Mouse (Mus musculus) E14TG2a.4 (cell line): ENCODE measurements at regions not wholly inside any gene's neighbourhood (a gene's known extent, or its start where the extent isn't known, plus 50 kb on each side); places are given as distances from the start of the nearest gene placed in this dataset.

Experiments used
- H3K27me3 ChIP-seq: 2 replicates; pipeline ENCODE4 v1.6.1; 2014; ENCODE audit warnings: low read length, control low read depth; ENCODE audit not compliant: insufficient read depth
- H3K36me3 ChIP-seq: 2 replicates; pipeline ENCODE4 v1.6.1; 2014; ENCODE audit warnings: low read length, control low read depth; ENCODE audit not compliant: insufficient read depth
- H3K4me1 ChIP-seq: replicated peaks from 2 replicates; pipeline ENCODE4 v1.6.1; 2014; ENCODE audit warnings: low read depth, low read length, control low read depth
- H3K4me3 ChIP-seq: replicated peaks from 2 replicates; pipeline ENCODE4 v1.5.1; 2014; ENCODE audit warnings: mild to moderate bottlenecking, low read length
- H3K9me3 ChIP-seq: 2 replicates; pipeline ENCODE4 v1.6.1; 2014; ENCODE audit warnings: low read length, control low read depth
- CTCF ChIP-seq: conservative IDR thresholded peaks from 2 replicates; pipeline ENCODE4 v1.5.1; 2014; ENCODE audit warnings: low read length
- NANOG ChIP-seq: IDR thresholded peaks from 2 replicates; pipeline ENCODE4 v1.6.1; 2014; ENCODE audit warnings: borderline replicate concordance, low read length, mixed read lengths
- POU5F1 ChIP-seq: IDR thresholded peaks from 2 replicates; pipeline ENCODE4 v1.6.1; 2014; ENCODE audit warnings: low read length, borderline replicate concordance

DNA sequence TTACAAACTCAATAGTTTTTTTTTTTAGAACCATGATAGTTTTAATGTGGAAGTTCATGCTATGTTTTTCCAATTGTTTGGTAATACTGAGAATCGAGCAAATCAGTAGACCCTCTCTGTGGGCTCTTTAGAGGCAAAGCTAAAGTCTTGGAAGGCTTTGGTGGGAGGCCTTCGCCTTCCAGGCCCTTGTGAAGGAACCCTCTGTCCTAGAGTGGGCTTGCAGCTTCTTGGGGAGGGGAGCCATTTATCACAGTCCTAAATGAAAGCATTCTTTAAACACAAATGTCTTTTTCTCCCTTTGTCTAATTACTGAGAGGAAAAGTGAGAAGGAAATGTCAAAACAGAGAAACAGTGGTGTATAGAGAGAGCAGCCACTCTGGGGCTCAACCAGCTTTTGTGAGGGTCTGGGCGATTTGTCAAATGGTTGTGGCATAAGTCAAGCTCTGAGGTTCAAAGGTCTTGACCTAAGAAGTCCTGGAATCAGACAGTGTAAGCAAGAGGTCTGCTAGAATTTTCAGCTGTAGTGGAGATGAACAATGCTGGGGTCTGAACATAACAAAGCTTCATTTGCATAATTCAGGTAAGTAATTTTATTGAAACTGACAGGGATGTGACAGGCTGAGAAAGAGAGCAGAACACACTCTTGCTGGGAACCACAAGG lies 736.6 kb upstream of the Nr2f1 start:
- TF ChIP-seq POU5F1 (no peak), CTCF (no peak), NANOG (no peak)
- Histone ChIP-seq H3K9me3 (no peaks in the 10 kb centered on the region), H3K4me3 (no peak overlapping the region)

DNA sequence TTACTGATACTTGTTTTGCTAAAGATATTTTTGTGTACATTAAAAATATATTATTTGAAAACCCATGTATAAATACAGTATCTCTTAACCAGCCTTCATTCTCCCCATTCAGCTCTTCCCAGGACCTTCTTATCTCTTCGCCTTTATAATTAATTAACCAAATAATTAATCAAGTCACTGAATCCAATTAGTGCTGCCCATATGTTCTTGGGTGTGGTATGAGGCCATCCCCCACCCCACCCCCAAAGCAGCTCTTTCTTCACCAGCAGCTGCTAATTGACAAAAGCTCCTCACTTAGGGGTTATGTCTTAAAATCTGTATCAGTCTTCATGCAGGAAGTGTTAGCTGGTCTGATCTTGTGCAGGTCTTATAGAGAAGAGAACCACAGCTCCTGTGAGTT lies 728.8 kb upstream of the Nr2f1 start:
- no peaks in the 10 kb centered on the region for H3K9me3 ChIP-seq
- no peaks in the 10 kb centered on the region for H3K27me3 ChIP-seq
- no peak for TF ChIP-seq NANOG
- TF ChIP-seq POU5F1 = no peak
- TF ChIP-seq CTCF = no peak
- no peak overlapping the region for H3K4me3 ChIP-seq
- no peaks in the 10 kb centered on the region for H3K36me3 ChIP-seq
- H3K4me1 ChIP-seq = no peaks in the 10 kb centered on the region

More for the DNA sequence above, 736.6 kb upstream of the Nr2f1 start:
- Histone ChIP-seq H3K36me3 (no peaks in the 10 kb centered on the region), H3K27me3 (no peaks in the 10 kb centered on the region), H3K4me1 (no peaks in the 10 kb centered on the region)

DNA sequence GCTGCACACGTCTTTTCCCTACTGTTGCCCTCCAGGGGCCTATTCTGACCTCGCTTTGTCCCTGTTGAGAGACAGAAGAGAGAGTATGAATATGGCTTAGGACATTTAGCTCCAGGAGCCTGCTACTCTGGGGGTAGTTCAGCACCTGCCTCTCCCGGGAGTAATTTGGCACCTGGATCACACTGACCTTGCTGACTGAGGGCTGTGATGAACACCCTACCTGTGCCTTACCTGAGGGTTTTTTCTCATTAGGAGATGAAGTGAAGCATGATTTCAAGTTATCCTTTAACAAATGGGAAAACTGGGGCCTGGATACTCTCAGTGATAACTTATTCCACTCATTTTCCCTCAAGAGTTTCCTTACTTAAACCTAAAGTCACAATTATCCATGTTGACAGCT lies 721.2 kb upstream of the Nr2f1 start:
- Histone ChIP-seq H3K4me1 (no peaks in the 10 kb centered on the region), H3K9me3 (no peaks in the 10 kb centered on the region), H3K36me3 (no peaks in the 10 kb centered on the region), H3K27me3 (no peaks in the 10 kb centered on the region), H3K4me3 (no peak overlapping the region)
- TF ChIP-seq CTCF (no peak), NANOG (no peak), POU5F1 (no peak)

DNA sequence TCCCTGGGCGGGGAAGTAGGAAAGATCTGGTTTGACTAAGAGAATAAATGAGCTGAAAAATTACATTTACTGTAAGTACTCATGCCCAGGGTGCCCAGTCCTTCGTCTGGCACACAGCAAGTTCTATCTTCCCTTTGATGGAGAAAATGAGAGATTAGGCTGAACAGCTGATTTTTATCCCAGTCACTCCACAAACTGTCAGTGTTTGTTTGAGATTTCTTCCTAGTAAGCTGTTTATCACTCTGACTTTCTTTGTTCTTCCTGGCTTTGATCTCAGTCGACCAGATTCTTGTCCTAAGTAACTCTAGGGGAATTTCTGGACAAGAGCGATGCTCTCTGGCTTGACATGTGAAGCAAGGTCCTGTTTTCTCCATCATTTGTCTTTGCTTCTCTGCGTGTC lies 710.3 kb upstream of the Nr2f1 start:
- TF ChIP-seq CTCF (no peak), NANOG (no peak), POU5F1 (no peak)
- Histone ChIP-seq H3K9me3 (no peaks in the 10 kb centered on the region), H3K36me3 (no peaks in the 10 kb centered on the region)

DNA sequence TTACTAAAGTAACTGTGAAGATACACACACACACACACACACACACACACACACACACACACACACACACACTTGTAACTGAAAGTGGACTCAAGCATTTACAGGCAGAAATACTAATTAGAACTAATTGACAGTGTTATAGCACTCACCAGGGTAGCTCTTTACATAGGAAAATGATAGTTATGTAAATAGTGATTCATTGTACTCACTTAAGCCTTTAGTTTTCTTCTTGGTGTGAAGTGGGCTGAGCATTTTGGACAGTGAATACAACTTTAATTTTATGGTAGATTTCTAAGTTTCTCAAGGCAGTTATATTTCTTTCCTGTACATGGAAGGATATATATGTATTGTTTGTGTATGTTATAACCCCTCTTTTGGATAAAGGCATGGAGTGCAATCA lies 704.5 kb upstream of the Nr2f1 start:
- Histone ChIP-seq H3K4me3 (no peak overlapping the region), H3K36me3 (no peaks in the 10 kb centered on the region), H3K9me3 (no peaks in the 10 kb centered on the region), H3K27me3 (no peaks in the 10 kb centered on the region), H3K4me1 (no peaks in the 10 kb centered on the region)
- TF ChIP-seq NANOG = no peak
- no peak for TF ChIP-seq CTCF
- TF ChIP-seq POU5F1 = no peak

More for the DNA sequence above, 710.3 kb upstream of the Nr2f1 start:
- no peak overlapping the region for H3K4me3 ChIP-seq
- no peaks in the 10 kb centered on the region for H3K4me1 ChIP-seq
- H3K27me3 ChIP-seq = no peaks in the 10 kb centered on the region

DNA sequence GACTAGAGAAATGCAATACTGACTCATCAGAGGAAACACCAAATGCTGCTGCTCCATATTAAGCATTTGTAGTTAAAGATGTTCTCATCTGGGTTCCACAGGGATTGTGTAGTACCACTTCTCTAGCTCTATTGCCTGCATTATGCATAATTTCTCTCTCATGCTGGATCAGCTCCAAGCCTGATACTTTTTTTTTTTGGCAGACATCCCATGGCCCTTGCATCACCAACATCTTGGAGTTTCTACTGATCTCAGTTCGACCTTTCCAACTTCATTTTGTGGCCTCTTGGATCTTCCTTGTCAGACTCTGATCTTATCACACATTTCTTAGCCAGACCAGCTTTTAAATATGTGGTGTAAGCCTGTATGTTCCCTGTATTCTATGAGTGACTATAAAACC lies 701.1 kb upstream of the Nr2f1 start:
- no peaks in the 10 kb centered on the region for H3K36me3 ChIP-seq
- no peaks in the 10 kb centered on the region for H3K9me3 ChIP-seq
- H3K4me1 ChIP-seq = no peaks in the 10 kb centered on the region
- H3K27me3 ChIP-seq = no peaks in the 10 kb centered on the region
- TF ChIP-seq CTCF (no peak), NANOG (no peak), POU5F1 (no peak)
- H3K4me3 ChIP-seq = no peak overlapping the region

DNA sequence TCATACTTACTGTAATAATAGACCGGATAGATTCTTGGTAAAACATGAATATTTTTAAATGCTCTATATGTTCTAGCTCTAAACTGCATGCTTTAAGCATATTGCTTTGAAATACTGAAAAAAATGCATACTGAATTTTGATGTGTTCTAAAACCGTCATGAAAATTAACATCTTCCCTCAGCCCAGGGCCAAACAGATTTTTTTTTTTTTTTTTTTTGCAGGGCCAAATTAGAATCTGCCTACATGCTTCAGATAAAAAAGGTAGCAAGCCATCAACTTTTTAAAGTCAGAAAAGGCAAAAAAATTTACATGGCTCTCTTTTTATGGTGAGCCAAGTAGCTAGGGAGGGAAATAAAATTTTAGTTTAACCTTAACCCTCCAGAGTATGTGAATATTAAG lies 692.7 kb upstream of the Nr2f1 start:
- no peaks in the 10 kb centered on the region for H3K4me1 ChIP-seq
- TF ChIP-seq CTCF = no peak
- no peak for TF ChIP-seq NANOG
- no peak for TF ChIP-seq POU5F1
- no peaks in the 10 kb centered on the region for H3K36me3 ChIP-seq
- H3K27me3 ChIP-seq = no peaks in the 10 kb centered on the region
- H3K9me3 ChIP-seq = no peaks in the 10 kb centered on the region
- H3K4me3 ChIP-seq = no peak overlapping the region

DNA sequence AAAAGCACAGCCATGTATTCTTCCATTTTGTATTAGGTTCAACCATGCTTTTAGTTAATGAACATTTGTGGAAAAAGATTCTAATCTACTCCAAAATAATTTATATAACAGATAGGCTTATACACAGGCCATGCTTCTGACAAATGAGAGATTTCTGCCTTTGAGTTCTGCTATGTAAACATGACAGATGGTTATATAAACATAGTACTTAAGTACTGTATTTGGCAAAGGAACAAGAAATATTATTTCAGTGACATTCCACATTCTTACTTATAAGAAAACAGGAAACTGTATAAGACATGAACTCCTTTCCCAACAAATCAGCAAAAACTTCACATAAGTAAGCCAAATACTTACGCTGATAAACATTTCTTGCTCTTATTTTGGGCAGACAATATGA lies 683.5 kb upstream of the Nr2f1 start:
- TF ChIP-seq POU5F1 = no peak
- no peak for TF ChIP-seq NANOG
- TF ChIP-seq CTCF = no peak
- Histone ChIP-seq H3K4me3 (no peak overlapping the region), H3K27me3 (no peaks in the 10 kb centered on the region), H3K36me3 (no peaks in the 10 kb centered on the region), H3K9me3 (no peaks in the 10 kb centered on the region), H3K4me1 (no peaks in the 10 kb centered on the region)

DNA sequence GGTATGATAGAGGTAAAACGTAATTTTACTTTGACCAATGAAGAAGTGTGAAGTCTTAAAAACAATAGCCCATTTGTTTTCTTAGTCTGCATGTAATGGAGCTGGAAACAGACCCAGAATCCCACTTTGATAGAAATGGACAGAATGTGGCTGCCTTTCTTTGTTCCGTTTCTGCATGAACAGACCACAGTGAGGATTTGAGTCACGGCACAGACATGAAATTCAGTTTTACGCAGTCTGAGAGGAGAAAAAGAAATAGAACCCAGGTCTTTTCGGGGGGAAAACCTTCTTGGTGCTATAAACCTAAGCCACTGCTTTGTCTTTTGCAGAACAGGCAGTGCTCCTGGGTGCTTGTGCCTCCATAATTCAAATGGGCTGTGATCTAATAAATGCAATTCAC lies 673.0 kb upstream of the Nr2f1 start:
- Histone ChIP-seq H3K27me3 (no peaks in the 10 kb centered on the region), H3K4me3 (no peak overlapping the region), H3K36me3 (no peaks in the 10 kb centered on the region), H3K9me3 (no peaks in the 10 kb centered on the region), H3K4me1 (no peaks in the 10 kb centered on the region)
- no peak for TF ChIP-seq POU5F1
- TF ChIP-seq CTCF = no peak
- no peak for TF ChIP-seq NANOG
